Mouse (Mus musculus) c-Kit-positive CD71-positive TER-119-negative erythroid progenitor cells, embryonic 14.5 days (primary cell): ENCODE data around the gene Rpl18.

Source experiments
- DNase-seq: peaks from one replicate; pipeline ENCODE4 v3.0.0-alpha.2; 2013; ENCODE audit warnings: low read depth

Rpl18 gene

DNA sequence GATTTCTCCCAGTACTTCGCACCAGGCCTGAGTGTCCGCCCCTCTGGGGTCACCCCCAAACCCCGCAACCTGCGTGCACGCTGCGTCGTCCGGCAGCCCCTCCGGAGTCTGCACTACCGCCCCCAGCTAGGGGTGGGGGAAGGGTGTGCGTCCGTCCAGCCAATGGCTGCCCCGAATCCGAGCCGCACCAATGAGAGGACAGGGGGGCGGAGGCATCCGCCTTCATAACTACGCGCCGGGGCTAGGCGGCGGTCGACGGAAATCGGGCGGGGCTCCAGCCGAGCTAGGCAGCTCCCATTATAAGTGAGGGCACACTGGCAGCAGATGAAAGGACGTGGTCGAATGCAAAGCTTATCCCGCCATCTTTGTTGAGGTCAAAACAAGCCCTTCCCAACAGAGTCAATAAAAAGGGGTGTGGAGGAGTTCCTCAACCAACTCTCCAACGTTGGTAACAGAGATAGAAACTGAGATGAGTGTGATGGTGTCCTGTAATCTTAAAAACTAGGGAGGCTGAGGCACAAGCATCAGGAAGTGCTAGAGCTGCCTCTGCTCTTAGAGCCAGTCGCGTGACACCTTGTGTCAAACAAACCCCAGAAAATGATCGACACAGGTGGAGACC, at the start of gene Rpl18:
Rpl18 (plus strand) TSS at position 368 of the 619 bp plus-strand sequence.
- peak; percentile 94 for DNase-seq

DNA sequence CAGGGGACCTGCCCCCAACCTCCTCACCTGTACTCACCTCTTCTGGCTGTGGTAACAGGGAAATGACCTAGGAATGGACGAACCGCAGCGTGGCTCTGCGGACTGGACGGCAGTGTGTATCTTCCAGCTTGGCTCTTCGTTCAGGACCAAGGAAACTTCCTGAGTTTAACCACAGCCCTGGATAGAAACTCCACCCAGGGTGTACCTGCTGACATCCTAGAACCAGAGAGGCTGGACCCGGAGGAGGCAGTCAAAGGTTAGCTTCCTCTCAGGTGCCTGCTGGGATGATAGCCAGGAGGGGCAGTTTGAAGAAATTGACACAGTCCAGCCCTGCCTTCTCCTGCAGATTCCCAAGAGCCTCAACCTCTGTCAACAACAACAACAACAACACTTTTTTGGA, 49.1 kb upstream of the Rpl18 start, which contains the start of gene Fut2:
Fut2 (minus strand) TSS at position 234 of the 400 bp plus-strand sequence.
- DNase-seq: no peak

DNA sequence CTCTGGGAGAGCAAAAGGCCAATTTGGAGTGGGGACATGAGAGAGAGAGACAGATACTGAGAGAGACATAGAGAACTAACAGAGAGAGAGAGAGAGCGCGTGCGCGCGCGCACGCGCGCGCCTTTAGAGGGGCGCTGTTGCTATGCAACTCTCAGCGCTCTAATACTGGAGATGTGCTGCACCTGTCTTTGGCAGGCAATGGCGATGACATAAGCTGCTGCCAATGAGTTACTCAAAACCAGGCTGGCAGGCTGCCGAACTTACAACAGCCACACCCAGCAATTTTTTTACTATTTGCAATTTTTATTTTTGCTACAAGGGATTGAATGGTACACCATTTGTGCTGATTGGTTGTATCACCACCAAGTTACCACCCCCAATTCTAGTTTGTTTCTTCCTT, 47.5 kb upstream of the Rpl18 start:
- DNase-seq: no peak

DNA sequence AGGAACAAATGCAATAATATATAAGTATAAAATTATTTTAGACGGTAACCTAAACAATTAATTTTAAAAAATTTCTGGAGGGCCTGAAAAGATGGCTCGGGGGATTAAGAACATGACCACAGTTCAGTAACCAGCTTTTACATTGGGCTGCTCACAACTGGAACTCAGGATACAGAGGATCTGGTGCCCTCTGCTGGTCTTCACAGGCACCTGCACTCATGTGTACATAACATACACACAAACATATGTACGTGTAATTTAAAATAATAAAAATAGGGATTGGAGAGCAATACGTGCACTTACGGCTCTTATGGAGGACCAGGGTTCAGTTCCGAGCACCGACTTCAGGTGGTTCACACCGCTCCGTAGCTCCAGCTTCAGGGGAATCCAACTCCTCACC, 46.3 kb upstream of the Rpl18 start:
- no peak for DNase-seq

DNA sequence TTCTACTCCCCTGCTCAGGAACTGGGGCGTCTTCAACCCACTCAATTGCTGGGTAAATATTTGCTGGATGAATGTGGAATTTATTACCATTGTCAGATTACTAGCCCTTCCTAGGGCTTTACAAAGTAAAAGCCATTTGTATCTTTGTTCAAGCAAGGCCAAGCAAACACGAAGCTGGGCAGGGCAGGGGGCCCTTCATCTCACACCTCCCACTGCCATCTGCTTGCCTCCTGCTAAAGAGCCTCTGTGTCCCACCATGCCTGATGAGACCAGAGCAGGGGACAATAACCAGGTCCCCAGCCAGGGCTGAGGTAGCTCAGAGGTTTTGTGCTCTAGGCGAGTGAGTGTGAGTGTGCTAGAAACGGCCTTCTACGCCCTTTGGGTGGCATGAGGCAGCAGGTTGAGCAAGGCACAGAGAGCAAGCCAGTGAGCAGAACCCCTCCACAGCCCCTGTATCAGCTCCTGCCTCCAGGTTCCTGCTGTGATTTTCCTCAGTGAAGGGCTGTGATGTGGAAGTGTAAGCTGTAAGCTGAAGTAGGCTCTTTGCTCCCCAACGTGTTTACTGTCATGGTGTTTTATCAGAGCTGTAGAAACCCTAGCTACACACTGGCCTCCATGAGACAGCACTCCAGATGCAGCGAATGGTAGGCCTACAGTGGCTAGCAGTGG, 37.5 kb upstream of the Rpl18 start:
- DNase-seq: no peak

DNA sequence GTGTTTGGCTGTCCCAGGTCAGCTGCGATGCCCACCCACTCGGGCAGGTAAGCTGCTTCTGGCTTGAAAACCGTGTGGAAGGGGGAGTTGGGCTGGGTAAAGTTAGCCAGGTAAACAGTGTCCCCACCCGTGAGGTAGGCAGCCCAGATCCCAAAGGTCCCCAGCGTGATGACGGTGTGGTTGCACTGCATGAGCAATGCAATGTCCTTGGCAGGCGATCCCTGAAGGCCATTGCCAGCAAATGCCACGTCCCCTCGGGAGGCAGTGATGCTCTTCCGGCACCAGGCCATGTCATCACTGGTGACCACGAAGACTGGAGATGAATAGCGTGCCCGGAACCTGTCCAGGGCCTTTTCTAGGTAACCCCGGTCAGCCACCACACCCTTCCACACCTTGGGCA, 36.7 kb upstream of the Rpl18 start:
- no peak for DNase-seq

DNA sequence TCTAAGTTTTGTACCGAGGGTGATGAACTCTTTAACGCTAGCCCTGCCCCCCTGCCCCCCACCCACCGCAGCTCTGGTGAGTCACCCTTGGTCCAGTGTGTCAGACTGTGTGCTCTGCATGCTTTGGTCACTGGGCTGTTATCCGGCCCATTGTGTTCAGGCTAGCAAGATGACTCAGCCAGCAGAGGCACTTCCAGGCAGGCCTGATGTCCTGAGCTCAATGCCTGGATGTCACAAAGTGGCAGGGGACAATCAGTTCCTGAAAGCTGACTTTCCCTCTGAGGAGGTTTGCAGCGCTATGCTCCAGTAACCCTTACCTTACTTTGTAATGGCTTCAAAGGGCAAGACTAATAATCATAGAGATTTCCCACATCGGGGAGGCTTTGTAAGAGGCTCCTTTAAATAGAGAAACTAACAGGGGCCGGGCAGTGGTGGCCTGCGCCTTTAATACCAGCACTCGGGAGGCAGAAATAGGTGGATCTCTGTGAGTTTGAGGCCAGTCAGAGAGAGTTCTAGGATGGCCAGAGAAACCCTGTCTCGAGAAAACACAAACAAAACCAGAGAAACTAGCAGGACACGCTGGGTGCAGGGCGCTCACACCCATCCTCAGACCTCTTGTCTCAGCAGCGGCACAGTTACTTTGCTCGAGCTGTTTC, 35.2 kb upstream of the Rpl18 start:
- no peak for DNase-seq

DNA sequence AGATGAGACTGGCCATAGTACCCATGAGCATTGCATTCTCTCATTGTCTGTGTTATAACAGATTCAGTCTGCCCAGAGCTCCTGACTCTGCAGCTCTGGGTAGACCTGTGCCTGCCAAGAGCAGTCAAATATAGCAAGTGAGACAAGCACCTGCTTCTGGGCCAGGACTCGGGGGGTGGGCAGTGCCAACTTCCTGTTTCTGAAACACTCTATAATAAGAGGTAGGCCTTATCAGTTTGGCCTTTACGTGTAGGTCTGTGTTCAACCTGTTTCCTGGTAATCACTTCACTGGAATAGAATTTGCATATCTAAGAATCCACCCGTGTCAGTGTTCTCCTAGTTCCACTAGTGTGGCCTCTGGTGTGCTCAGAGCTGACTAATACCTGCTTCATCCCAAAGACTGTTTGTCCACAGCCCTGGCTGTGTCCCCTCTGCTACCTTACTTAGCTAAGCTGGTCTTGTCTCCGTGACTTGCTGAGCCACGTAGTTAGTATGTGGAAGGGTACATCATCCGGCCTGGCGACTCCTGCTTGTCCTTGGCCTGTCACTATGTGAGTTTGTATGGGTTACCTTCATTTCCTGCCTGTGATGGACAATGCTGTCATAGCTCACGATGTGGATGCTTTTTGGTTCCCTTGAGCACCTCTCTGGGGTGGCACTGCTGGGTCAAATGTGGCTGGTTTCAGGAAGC, 34.1 kb upstream of the Rpl18 start:
- no peak for DNase-seq

DNA sequence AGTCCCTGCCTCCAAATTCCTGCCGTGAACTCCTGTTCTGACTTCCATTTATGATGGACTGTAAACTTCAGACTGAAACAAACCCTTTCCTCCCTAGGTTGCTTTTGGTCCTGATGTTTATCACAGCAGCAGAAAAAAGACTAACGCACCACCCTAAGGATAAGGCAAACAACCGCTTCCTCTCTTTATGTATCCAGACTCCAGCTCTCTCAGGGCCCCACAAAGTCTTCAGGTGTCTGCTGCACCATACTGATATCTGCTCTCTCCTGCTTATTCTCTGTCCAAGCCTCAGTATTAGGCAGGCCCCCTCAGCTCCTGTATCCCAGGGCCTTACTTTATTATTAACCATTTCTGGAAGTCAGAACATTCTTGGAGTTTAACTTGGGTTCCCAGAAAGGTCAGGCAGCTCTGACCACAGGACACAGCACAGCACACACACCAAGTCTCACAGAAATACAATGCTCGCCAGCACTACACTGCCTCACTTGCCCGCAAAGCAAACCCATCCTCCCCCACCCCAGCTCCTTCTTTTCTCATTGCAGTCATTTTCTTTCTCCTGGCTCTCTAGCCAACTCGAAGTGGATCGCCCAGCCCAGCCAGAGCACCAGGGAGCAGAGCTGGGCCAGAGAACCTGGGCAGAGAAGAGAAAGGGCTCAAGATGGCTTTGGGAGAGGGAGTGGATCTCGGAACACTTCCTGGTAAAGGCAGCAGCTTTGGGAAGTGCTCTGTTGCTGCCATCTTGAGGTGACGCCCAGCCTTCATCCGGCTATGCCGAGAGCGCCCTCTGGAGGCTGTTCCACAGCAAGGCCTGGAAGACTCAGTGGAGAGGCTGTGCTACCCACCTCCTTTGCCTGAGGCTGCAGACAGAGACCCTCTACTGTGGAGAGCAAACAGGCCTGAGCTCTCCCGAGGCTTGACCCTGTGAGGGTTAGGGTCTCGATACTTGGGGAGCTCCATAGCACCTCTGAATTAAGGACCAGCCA, 32.8 kb upstream of the Rpl18 start:
- DNase-seq: peak; percentile 78

DNA sequence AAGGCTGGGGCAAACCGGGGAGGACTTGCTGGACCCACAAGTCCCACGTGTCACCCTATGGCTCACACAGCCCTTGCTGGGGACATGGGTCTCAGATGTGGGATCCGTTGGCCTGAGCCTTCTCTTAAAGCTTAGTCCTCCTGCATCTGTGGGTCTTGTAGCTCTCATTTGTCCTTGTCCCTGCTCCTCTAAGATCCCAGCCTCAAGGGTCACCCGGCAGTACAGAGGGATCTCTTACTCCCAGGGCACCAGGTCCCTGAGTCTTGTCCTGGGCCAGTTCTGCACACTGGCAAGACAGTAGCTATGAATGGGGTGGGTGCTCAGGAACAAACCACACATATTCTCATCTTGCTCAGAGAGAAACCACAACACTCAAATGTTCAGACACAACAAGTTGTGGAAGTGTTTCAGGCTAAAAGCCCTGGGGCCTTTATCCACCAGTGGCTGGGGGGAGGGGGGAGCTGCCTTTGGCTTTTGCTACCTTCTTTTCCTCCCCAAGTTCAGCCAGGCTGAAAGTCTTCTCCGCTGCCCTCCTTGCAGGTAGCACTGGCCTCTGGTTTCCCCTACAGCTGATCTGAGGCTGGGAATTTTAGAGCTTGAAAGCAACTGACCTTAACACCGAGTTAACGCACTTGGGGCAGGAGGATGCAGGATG, 31.7 kb upstream of the Rpl18 start, which contains the start of gene Ntn5:
Ntn5 (plus strand) TSS at position 627 of the 655 bp plus-strand sequence.
- no peak for DNase-seq

DNA sequence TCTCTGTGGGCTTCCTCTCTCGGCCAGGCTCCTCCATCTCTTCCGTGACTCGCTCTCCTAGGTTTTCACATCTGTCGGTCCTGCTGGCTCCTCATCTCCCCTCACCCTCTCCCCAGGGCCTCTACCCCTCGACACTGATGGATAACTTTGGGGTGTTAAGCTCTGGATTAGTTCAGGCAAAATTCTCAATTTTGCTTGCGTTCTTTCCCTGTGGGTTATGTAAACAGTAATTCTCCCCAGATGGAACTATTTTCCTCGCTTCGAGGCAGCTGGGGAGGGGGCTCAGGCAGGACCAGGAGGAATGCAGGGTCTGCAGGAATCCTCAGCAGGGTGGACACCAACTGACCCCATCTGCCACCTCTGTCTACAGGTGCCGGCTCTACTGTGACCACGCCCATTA, 29.4 kb upstream of the Rpl18 start:
- DNase-seq: no peak

DNA sequence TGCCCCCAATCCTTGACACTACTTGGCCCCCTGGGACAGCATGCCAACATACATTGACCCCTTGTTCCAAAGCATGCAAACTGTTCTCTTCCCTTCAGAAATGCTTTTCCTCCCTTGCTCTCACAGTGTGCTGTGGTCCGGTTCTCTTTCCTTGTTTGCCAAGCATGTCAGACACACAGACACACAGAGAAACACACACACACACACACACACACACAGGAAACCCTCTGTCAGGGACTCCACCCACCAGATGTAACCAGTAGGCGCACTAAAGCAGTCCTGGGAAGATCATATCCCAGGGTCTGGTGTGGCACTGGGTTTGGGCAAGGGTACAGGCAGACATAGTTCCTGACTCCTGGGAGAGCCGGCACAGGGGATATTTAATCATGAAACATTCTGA, 28.4 kb upstream of the Rpl18 start:
- DNase-seq: no peak

DNA sequence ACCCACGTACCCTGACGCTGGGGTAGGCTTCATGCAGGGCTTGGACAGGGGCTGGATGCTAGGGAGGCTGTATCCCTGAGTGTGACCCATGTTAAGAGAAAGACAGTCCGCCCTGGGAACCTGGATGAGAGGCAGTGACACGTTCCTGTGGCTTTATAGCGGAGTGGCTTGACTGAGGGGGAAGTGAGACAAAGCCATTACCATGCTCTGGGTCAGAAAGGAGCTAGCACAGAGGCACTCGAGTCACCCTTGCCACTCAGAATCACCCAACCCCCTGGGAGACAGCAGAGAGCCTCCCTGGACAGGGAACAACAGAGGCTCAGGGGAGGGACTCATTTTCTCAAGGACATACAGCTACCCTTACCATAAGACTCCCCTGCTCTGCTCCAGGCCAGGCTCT, 26.2 kb upstream of the Rpl18 start:
- DNase-seq: no peak

DNA sequence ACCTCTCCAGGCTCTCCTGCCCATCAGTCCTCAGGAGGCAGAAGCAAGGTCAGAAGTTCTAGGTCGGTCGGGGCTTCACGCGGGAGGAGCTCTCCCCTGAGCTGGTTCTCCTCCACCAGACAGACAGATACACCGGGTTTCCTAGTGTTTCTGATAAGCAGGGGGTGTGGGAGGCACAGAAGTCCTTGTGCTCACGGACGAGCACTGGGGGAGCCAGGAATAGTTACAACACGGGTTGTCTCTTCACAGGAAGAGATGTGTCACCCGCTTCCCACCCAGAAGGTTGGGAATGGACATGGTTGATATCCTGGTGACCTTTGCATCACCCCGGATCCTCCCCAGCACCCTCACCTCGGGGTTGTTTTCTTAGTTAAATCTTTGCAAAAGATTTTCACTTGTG, 25.5 kb upstream of the Rpl18 start:
- DNase-seq: no peak

DNA sequence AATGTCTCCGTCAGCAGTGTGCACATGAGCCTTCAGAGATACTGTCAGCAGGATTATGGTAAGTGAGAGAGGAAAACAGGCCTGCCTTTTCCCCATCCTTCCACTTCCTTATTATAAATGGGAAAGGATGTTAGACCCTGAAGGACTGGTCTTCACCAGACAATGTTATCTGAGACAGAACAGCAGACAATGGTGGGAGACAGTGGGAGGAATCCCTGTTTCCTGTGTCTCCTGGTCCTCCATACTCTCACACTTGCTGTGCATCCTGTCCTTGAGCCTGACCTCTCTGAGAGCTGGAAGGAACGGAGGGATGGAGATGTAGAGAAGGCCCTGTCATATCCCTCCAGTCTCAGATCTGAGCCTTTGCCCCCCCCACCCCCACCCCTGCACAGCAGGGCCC, 22.9 kb upstream of the Rpl18 start:
- no peak for DNase-seq

DNA sequence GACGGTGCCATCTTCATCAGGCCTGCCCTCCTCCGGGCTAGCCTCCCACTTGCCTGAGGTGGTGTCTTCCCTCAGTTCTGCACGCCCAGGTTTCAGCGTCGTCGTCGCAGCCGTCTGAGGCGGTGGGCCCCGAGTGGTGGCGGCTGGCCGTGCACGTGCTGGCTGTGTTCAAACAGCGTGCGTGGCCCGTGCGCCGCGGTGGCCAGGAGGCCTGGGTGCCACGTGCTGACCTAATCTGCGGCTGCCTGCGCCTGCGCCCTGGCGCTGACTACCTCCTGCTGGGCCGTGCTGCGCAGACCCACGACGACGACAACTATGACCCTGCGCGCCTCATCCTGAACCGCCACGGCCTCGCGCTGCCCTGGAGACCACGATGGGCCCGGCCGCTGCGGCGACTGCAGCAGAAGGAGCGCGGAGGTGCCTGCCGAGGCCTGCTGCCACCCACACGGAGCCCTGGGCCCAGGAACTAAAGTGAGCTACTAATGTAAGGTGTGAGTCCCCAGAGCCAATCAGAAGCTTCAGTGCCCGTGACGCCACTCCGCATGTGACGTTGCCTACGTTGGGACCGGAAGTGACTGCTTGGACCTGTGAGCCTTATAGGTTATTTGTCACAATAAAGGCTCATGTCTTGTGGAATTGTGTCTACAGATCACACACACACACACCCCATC, 21.2 kb upstream of the Rpl18 start, which contains the start of gene Sec1:
Sec1 (minus strand) TSS at position 482 of the 671 bp plus-strand sequence.
- no peak for DNase-seq

DNA sequence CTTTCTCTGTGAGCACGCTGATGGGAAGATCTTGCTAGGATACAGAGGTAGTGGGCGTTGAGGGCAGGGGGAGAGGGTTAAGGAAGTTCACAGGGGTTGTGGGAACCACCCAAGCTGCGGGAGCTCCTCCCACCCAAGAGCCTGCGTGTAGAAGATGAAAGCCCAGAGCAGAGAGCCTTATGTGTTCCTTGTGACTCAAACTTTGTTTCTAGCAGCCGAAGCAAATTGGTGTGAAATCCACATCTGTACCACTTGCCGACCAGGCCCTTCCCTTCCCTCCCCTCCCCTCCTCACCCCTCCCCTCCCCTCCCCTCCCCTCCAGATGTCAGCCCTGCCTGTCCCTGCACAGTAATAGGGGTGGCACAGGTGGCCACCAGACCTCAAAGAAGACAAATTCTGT, 20.2 kb upstream of the Rpl18 start:
- no peak for DNase-seq

DNA sequence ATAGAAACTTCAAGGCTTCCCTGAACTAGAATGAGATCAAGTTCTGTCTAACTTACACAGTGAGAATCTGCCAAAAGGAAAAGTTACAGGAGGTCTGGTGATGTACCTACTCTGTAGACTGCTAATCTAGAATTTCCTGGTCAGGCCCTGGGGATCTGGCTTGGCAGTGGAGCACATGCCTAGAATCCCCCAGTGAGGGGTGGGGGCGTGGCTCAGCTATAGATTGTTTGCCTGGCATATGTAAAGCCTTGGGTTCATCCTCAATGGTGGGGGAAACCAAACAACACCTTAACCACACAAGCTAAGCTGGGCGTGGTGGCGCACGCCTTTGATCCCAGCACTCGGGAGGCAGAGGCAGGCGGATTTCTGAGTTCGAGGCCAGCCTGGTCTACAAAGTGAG, 17.4 kb upstream of the Rpl18 start:
- no peak for DNase-seq

DNA sequence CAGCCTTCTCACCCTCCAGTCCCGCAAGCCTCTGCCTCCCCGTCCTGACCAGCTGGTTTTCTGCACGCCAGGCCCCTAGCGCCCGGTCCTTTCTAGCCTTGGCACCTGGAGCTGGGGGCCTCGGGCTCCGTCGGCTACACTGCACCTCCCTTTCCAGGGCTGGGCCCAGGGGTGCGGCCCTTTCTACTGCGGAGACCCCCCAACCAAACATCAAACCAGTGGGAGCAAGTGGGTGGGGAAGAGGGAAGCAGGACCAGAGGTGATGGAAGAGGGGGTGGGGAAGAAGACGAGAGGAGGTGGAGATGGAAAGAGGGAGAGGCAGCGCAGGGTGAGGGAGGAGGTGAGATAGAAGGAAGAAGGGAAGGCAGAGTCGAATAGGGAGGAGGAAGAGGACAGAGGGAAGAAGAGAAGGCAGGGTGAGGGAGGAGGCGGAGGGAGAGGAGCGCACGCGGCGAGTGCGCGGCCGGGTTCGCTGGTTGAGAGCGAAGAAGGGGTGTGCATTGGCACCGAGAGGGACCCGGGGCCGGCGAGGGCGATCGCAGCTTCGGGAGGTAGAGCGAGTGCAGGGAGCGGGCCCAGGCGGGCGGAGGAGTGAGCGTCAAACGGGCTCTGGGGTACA, 15.6 kb upstream of the Rpl18 start, which contains the start of gene Car11:
Car11 (plus strand) TSS at position 321 of the 619 bp plus-strand sequence.
- DNase-seq: no peak
